Mouse (Mus musculus) lung, embryonic 15.5 days (tissue): ENCODE measurements around the gene Wdr20. TPM values are rescaled to one million over a fixed set of nuclear protein-coding genes. Genes with fewer than 3 reads are reported as not detected.

Source experiments
- ATAC-seq: fragments of 200-750 bp; cut with Nextera tagmentation; 2 replicates; pipeline ENCODE4 v1.8.0; 2017; ENCODE audit warnings: moderate number of reproducible peaks, borderline replicate concordance; ENCODE audit not compliant: low FRiP score, low TSS enrichment; ENCODE audit errors: extremely low read depth
- H3K27ac ChIP-seq: fragments of 300-500 bp; sonication (generic); 2 replicates; pipeline ENCODE4 v1.5.1; 2015; ENCODE audit warnings: moderate library complexity, mild to moderate bottlenecking, inconsistent platforms
- H3K27me3 ChIP-seq: fragments of 300-500 bp; sonication (generic); 2 replicates; pipeline ENCODE4 v1.6.1; 2015; ENCODE audit warnings: inconsistent platforms
- H3K36me3 ChIP-seq: fragments of 300-500 bp; sonication (generic); 2 replicates; pipeline ENCODE4 v1.6.1; 2015; ENCODE audit warnings: inconsistent platforms
- H3K4me1 ChIP-seq: fragments of 300-500 bp; sonication (generic); 2 replicates; pipeline ENCODE4 v1.6.1; 2015; ENCODE audit warnings: inconsistent platforms
- H3K4me2 ChIP-seq: fragments of 300-500 bp; sonication (generic); 2 replicates; pipeline ENCODE4 v1.6.1; 2015; ENCODE audit warnings: inconsistent platforms, mild to moderate bottlenecking, moderate library complexity
- H3K4me3 ChIP-seq: fragments of 300-500 bp; sonication (generic); 2 replicates; pipeline ENCODE4 v1.5.1; 2015; ENCODE audit warnings: mild to moderate bottlenecking, inconsistent platforms
- H3K9ac ChIP-seq: fragments of 300-500 bp; sonication (generic); 2 replicates; pipeline ENCODE4 v1.6.1; 2015; ENCODE audit warnings: inconsistent platforms
- H3K9me3 ChIP-seq: fragments of 300-500 bp; sonication (generic); 2 replicates; pipeline ENCODE4 v1.6.1; 2016; ENCODE audit warnings: inconsistent platforms
- WGBS: fragments of 180-500 bp; shearing (Covaris S2); methylation state at CpG from one replicate; pipeline ENCODE4 v1.1.7; 2015; 5-methylcytosine and 5-hydroxymethylcytosine counted together
- polyA plus RNA-seq: library from polyadenylated mRNA; unstranded; fragments of >200 nt; fragmentation: Nextera tagmentation; extraction: Ambion mirVana; gene quantifications from 2 replicates; pipeline ENCODE4 v1.2.1, GENCODE M21; 2015

The Wdr20 gene
- polyA plus RNA-seq, 1 experiment from 2014 or later: 23.5 TPM

- ATAC-seq: no peak
- no peak overlapping the region for H3K4me2 ChIP-seq
- WGBS: 78% methylated on average over 4 of the region's 4 CpGs
Observed at GRCm38 (mm10) chr12:110786243-110786642, 48.5 kb downstream of the Wdr20 start.

DNA sequence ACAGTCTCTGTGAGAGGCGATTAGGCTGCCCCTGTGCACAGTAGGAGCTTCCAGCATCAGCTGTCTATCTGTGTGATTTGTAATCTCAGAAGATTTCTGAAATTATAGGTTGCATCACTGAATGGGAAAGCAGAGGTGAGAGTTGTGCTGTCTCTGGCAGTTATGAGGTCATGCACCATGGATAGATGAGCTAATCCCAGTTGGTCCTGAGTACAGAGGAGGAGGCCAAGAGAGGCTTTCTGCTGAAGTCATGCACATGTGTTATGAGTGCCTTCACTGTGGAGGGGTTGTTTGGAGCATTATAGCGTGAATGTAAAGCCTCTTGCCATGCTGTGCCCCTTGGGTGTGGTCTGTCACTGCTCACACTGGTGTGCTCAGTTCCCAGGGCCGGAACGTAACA is 52.8 kb downstream of the Wdr20 start:
- 85% methylated on average over 4 of the region's 4 CpGs for WGBS

More at GRCm38 (mm10) chr12:110786243-110786642, 48.5 kb downstream of the Wdr20 start:
- no peak overlapping the region for H3K4me3 ChIP-seq
- no peaks in the 10 kb centered on the region for H3K4me1 ChIP-seq
- H3K27ac ChIP-seq: no peak overlapping the region
- no peaks in the 10 kb centered on the region for H3K9me3 ChIP-seq
- peaks cover 15% of the 10 kb centered on the region; the same call in 1 of the 2 replicates for H3K36me3 ChIP-seq
- no peak overlapping the region for H3K9ac ChIP-seq
- H3K27me3 ChIP-seq: no peaks in the 10 kb centered on the region

DNA sequence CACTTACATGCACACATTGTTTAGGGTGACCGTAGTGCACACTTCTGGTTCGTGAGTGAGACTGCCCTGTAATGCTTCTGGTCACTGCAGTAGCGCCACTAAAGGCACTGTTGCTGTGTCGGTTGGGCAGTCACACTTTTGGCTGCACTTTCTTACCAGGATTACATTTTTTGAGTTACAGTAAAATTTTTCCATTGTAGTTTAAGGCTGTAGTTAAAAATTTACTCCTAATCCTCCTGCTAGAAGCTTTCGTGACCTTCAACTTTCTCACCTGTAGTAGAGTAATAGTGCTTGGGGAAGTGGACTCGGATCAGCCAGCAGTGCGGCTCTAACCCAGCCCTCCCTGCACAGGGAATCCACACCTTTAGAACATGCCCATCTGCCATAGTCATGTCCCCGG is 53.3 kb downstream of the Wdr20 start:
- H3K27me3 ChIP-seq: no peaks in the 10 kb centered on the region
- H3K27ac ChIP-seq: no peak overlapping the region
- no peak overlapping the region for H3K4me3 ChIP-seq
- no peaks in the 10 kb centered on the region for H3K36me3 ChIP-seq
- no peak overlapping the region for H3K9ac ChIP-seq
- H3K9me3 ChIP-seq: no peaks in the 10 kb centered on the region
- H3K4me2 ChIP-seq: no peak overlapping the region
- no peaks in the 10 kb centered on the region for H3K4me1 ChIP-seq
- WGBS: 87% methylated on average over 8 of the region's 8 CpGs
- no peak for ATAC-seq

More for the DNA sequence above, 52.8 kb downstream of the Wdr20 start:
- no peak overlapping the region for H3K9ac ChIP-seq
- no peak overlapping the region for H3K4me3 ChIP-seq
- no peak overlapping the region for H3K27ac ChIP-seq
- no peaks in the 10 kb centered on the region for H3K9me3 ChIP-seq
- H3K27me3 ChIP-seq: no peaks in the 10 kb centered on the region
- H3K36me3 ChIP-seq: no peaks in the 10 kb centered on the region
- ATAC-seq: no peak
- H3K4me1 ChIP-seq: no peaks in the 10 kb centered on the region
- no peak overlapping the region for H3K4me2 ChIP-seq

DNA sequence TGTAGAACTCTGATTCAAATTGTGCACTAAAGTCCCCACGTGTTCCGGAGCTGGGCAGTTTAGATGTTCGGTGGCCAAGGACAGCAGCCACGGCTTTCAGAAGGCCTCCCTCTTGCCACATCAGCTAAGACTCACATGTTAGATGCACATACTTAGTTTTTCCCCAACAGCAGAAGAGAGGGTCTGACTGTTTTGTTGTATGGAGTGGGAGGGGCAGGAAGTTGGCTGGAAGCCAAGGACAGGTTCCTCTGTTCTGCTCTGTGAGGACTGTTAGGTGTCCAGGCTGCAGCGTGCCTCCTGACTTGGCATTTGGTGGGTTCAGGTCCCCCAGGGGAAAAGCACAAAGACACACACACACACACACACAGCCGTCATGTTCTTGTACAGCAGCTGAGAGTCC is 57.3 kb downstream of the Wdr20 start:
- Histone ChIP-seq H3K4me1 (no peaks in the 10 kb centered on the region), H3K27ac (no peak overlapping the region), H3K9ac (no peak overlapping the region), H3K9me3 (no peaks in the 10 kb centered on the region), H3K4me2 (no peak overlapping the region), H3K36me3 (no peaks in the 10 kb centered on the region), H3K4me3 (no peak overlapping the region), H3K27me3 (no peaks in the 10 kb centered on the region)
- WGBS: 84% methylated on average over 6 of the region's 6 CpGs
- no peak for ATAC-seq

DNA sequence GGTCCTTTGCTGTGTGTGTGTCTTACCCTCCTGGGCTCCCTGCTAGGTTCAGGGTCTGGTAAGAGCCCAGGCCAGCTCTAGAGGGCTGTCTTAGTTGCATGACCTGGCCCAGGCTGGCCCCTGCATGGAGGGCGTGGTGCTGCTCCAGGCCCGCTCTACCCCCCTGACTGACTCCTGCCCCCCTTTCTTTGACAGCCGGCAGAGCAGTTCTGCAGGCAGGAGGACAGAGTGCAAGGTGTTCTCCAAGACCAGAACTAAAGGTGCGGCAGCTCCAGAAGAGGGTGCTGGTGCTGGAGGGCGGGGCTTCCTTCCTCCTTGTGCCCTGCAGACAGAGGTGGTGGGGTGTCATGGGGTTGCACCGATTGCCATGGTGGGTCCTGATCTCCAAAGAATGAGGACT is 59.0 kb downstream of the Wdr20 start:
- H3K4me2 ChIP-seq: no peak overlapping the region
- H3K27ac ChIP-seq: no peak overlapping the region
- no peaks in the 10 kb centered on the region for H3K27me3 ChIP-seq
- H3K9ac ChIP-seq: no peak overlapping the region
- H3K9me3 ChIP-seq: no peaks in the 10 kb centered on the region
- no peaks in the 10 kb centered on the region for H3K36me3 ChIP-seq
- H3K4me1 ChIP-seq: no peaks in the 10 kb centered on the region
- no peak overlapping the region for H3K4me3 ChIP-seq
- WGBS: 73% methylated on average over 6 of the region's 6 CpGs
- ATAC-seq: peak; percentile 31; the same call in 1 of the 2 replicates

DNA sequence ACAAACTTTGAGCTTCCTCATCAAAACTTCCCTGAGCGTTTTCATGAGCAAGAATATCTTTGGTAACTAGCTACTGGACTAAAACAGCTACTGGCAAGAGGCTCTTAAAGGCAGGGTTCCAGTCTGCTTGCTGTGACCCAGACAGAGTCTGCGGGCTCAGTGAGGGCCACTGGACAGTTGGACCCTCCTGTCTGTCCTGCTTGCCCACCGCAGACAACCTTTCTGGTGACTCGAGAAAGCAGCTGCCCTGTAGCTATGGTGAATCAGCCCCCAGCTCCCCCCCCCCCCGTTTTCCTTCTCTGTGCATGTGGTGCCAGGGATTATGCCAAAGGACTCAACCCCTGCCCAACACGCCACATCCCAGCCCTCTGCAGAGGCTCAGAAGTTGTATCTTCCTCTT is 59.5 kb downstream of the Wdr20 start:
- no peak overlapping the region for H3K4me2 ChIP-seq
- ATAC-seq: no peak
- H3K4me3 ChIP-seq: no peak overlapping the region
- 78% methylated on average over 6 of the region's 6 CpGs for WGBS
- no peaks in the 10 kb centered on the region for H3K36me3 ChIP-seq
- peaks cover under 1% of the 10 kb centered on the region; the same call in 1 of the 2 replicates for H3K4me1 ChIP-seq
- no peak overlapping the region for H3K27ac ChIP-seq
- H3K27me3 ChIP-seq: no peaks in the 10 kb centered on the region
- no peak overlapping the region for H3K9ac ChIP-seq
- no peaks in the 10 kb centered on the region for H3K9me3 ChIP-seq

DNA sequence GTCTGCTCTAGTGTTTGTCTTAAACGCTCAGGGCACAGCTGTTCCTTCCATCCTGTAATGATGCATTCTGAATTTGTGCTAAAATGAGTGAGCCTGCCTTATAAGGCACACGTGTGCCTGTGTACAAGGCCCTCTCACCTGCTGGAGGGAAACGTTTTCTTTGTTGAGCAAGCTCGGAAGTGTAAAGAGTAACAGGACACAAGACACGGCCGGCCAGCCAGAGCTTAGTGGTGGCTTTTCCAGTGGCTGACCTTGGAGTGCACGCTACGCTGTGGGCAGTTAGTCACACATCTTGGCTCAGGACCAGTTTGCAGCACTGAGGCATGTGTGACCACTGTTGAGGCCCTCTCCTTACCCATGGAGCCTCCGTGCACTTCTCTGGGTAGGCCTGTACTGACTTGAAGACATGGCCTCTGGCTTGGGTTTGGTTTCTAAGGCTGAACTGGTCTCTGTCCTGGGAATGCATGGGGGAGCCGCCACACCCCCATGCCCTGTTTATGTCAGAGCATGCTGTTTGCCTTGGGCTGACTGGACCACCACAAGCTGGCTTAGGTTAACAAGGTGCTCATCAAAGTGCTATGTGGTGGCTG is 60.2 kb downstream of the Wdr20 start:
- Histone ChIP-seq H3K9ac (no peak overlapping the region), H3K4me1 (peaks cover 3% of the 10 kb centered on the region; the same call in 1 of the 2 replicates), H3K4me3 (no peak overlapping the region), H3K4me2 (no peak overlapping the region), H3K27me3 (no peaks in the 10 kb centered on the region), H3K36me3 (no peaks in the 10 kb centered on the region), H3K9me3 (no peaks in the 10 kb centered on the region), H3K27ac (no peak overlapping the region)
- WGBS: 82% methylated on average over 10 of the region's 10 CpGs
- ATAC-seq: no peak

- Histone ChIP-seq H3K4me2 (no peak overlapping the region), H3K9me3 (no peaks in the 10 kb centered on the region), H3K9ac (no peak overlapping the region), H3K27me3 (no peaks in the 10 kb centered on the region), H3K27ac (no peak overlapping the region), H3K4me1 (peaks cover 5% of the 10 kb centered on the region), H3K36me3 (no peaks in the 10 kb centered on the region), H3K4me3 (no peak overlapping the region)
- 81% methylated on average over 4 of the region's 4 CpGs for WGBS
- no peak for ATAC-seq
Observed at GRCm38 (mm10) chr12:110799226-110799625, 61.5 kb downstream of the Wdr20 start.

DNA sequence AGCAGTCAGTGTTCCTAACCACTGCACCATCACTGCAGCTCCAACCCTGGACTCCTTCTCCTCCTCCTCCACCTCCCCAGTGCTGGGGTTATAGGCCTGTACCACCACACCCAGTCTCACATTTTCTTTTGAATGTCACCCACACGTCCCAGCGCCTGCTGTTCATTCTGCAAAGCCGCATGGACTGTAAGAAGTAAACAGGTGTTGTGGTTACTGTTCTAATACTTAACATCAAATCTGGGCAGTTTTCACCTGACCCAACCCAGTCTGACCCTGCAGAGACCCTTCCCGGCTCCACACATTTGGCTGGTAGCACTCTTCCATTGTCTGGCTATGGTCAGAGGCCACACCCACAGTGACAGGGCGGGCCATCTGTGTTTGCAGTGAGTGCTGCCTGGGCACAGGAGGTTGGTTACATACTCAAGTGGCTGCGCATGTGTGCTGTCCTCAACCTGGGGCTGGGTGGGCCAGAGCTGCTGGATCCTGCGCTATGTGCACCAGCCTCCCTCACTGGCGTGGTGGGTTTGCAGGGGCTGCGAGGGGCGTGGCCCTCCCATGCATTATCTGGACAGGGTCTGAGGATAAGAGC is 64.2 kb downstream of the Wdr20 start:
- H3K36me3 ChIP-seq: 0 out of 2 replicates have a peak, but pooled peaks cover 5% of the 10 kb centered on the region
- H3K4me2 ChIP-seq: no peak overlapping the region
- 71% methylated on average over 10 of the region's 10 CpGs for WGBS
- peaks cover 8% of the 10 kb centered on the region for H3K4me1 ChIP-seq
- H3K9ac ChIP-seq: no peak overlapping the region
- no peak overlapping the region for H3K27ac ChIP-seq
- ATAC-seq: 0 out of 2 replicates have a peak, but pooled peaks have one; percentile 12
- no peak overlapping the region for H3K4me3 ChIP-seq
- H3K27me3 ChIP-seq: no peaks in the 10 kb centered on the region
- H3K9me3 ChIP-seq: no peaks in the 10 kb centered on the region

DNA sequence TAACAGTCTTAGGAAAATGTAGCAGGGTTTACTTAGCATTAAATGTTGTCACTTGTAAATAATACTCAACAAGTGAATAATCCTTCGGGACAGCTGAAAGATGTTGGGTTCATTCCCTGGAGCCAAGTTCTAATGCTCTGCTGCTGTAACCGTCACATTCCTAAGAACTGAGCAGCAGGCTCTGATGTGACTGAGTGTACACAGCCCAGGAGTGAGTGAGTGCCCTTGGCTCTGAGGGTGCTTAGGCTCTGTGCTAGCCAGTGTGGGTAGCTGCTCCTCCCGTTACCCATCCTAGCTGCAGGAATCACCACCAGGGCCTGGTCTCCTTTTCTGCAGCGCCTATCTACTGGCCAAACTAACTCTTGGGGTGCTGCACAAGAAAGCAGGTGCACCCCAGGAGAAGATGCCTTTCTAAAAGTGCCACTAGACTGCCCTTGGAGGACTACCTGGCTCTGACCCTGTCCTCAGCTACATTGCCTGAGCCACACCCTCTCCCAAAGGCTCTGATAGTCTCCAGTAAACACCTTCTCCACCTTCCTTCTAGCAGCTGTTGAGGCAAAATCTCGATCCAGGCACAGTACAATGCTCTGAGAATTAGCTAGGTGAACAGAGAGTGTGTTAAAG is 65.0 kb downstream of the Wdr20 start:
- WGBS: 76% methylated on average over 5 of the region's 5 CpGs
- Histone ChIP-seq H3K36me3 (0 out of 2 replicates have a peak, but pooled peaks cover 5% of the 10 kb centered on the region), H3K4me2 (no peak overlapping the region), H3K9ac (no peak overlapping the region), H3K4me3 (no peak overlapping the region), H3K27me3 (no peaks in the 10 kb centered on the region), H3K27ac (no peak overlapping the region), H3K9me3 (no peaks in the 10 kb centered on the region), H3K4me1 (peaks cover 8% of the 10 kb centered on the region)
- no peak for ATAC-seq

DNA sequence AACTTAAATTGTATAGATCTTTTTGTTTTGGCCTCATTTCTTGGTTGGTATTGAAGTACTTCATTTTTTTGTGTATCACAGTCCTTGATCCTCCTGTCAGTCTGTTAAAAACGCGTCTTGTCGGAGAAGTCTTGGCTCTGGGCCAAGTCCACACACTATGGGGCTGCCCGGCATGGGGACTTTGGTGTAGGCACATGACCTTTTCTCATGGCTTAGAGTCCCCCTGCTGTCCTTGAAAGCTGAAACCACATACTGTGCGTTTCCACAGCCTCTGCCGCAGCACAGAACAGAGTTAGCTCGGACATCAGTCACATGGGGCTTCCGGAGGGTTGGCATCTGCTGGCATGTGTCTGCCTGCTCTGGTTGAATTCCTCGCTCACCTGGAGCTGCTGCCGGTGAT is 66.5 kb downstream of the Wdr20 start:
- H3K4me1 ChIP-seq: peaks cover 8% of the 10 kb centered on the region
- H3K27ac ChIP-seq: no peak overlapping the region
- H3K36me3 ChIP-seq: 0 out of 2 replicates have a peak, but pooled peaks cover 5% of the 10 kb centered on the region
- H3K9me3 ChIP-seq: no peaks in the 10 kb centered on the region
- no peak overlapping the region for H3K4me3 ChIP-seq
- no peak overlapping the region for H3K9ac ChIP-seq
- no peaks in the 10 kb centered on the region for H3K27me3 ChIP-seq
- no peak overlapping the region for H3K4me2 ChIP-seq
- 0 out of 2 replicates have a peak, but pooled peaks have one; percentile 24 for ATAC-seq
- WGBS: 28% methylated on average over 10 of the region's 10 CpGs

DNA sequence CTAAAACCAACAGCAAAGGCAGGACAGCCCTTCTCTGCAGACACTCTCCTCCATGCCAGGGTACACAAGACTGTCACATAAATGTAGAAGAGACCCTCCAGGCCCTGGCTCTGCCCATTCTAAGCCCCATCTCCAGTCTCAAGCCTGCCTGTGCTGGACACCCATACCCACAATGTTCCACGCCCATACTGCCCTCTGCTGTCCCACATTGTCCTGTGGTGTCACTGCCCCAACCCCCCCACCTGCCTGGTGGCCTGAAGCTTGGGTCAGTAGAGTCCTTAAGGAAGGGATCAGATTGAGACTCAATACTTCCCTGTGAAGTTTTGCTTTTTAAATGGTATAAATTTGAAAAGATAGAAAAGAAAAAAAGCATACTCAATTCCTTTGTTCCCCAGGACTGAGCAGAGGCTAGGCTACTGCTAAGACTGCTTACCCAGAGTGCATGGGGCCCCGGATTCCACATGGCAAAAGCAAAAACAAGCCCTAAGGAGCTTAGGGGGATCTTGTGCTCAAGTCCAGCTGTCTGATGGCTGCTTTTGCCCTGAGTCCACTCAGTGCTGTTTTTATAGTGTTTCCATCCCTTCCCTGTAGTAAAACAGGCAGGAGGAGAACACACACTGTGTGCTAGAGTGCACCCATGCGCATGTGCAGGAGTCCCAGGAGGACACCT is 68.7 kb downstream of the Wdr20 start:
- Histone ChIP-seq H3K9me3 (no peaks in the 10 kb centered on the region), H3K4me3 (no peak overlapping the region), H3K27me3 (no peaks in the 10 kb centered on the region), H3K27ac (no peak overlapping the region), H3K36me3 (0 out of 2 replicates have a peak, but pooled peaks cover 5% of the 10 kb centered on the region), H3K9ac (no peak overlapping the region), H3K4me2 (no peak overlapping the region), H3K4me1 (peaks cover 11% of the 10 kb centered on the region)
- WGBS: 70% methylated on average over 3 of the region's 3 CpGs
- no peak for ATAC-seq
